Mouse (Mus musculus) spleen, embryonic (tissue): ENCODE data around the gene Mctp2.

Source experiments
- CTCF ChIA-PET: fragments of 350-600 bp; sonication (Branson Sonifier 250); formaldehyde crosslinking; loops from one replicate; lab custom pipeline; 2022; lab: Charles Lee

The Mctp2 gene

GRCm38 (mm10) chr7:72096973-72097372 lies 209.4 kb downstream of the Mctp2 start:
- CTCF ChIA-PET = no interaction called here

DNA sequence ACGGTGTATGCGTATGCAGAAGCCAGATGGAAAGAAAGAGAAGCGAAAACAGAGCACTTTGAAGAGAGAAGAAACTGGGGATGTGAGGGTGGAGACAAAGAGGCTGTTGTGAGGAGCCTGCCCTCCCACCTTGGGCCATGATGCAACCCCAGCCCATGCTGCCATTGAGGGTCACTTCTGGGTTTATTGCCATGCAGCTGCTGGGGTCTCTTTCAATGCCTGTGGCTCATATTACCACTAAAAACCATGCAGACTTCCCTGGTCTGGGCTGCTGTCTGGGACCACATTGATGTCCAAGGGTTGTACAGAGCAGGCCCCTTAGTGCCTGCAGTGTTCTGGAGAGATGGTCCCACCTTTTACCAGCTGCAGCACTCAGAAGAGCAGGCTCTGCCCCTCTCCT lies 210.0 kb downstream of the Mctp2 start:
- CTCF ChIA-PET = no interaction called here

- CTCF ChIA-PET = no interaction called here
These were observed 216.8 kb downstream of the Mctp2 start for GRCm38 (mm10) chr7:72089463-72090175.

DNA sequence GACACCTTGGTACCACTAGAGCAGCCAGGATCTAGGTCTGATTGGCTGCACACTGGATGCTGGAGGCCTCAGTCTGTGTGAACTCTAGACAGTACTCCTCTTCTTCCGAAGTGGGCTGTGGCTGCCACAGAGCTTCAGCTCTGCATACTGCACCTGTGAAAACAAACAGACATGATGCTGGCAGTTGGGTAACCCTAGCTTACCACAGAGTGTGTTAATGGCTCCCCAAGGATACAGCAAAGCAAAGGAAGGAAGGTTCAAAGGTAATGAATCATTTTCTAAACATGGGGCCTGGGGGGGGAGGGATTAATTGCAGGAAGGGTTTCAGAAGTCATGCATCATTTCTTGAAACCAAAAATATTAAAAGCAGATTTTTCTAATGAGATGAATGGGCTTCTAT lies 225.7 kb downstream of the Mctp2 start:
- CTCF ChIA-PET = no interaction called here

- CTCF ChIA-PET = no interaction called here
These were observed 227.5 kb downstream of the Mctp2 start for GRCm38 (mm10) chr7:72078896-72079295.

- CTCF ChIA-PET = interaction anchor here (0.6 kb wide), 1 partner anchor 1595 kb away, joined by 3 read pairs; no protein-coding TSS in a partner anchor
These were observed 234.8 kb downstream of the Mctp2 start for GRCm38 (mm10) chr7:72071418-72072184.

GRCm38 (mm10) chr7:72068454-72068853 lies 238.0 kb downstream of the Mctp2 start:
- CTCF ChIA-PET = no interaction called here

DNA sequence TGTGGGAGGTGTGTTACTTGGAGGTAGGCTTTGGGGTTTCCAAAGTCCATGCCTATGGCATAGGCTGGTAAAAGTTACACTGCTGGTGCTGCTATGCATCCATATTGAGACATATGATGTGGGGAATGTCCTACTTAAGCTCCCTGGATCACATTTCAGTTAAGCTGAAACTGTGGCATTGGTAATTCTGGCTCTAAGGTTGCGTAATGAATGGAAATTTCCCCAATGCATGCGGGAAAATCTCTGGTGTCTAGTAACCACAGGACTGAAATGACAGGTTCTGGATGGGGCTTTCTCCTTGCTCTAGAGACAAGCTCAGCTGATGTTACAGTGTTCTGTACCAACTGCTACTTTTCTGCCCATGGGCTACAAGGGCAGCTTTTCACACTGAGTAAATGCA lies 240.1 kb downstream of the Mctp2 start:
- CTCF ChIA-PET = no interaction called here

GRCm38 (mm10) chr7:72051759-72052158 lies 254.6 kb downstream of the Mctp2 start:
- CTCF ChIA-PET = no interaction called here

- CTCF ChIA-PET = no interaction called here
These were observed 258.5 kb downstream of the Mctp2 start for GRCm38 (mm10) chr7:72047588-72048585.
